Mouse (Mus musculus) hindbrain, postnatal 0 days (tissue): ENCODE data around the gene Rab1b. TPM values are rescaled to one million over a fixed set of nuclear protein-coding genes. Genes with fewer than 3 reads are reported as not detected.
A peak's percentile ranks its signal among the peaks of the same experiment; 100 is the strongest.

Source experiments
- ATAC-seq: fragments of 200-750 bp; cut with Nextera tagmentation; 2 replicates; pipeline ENCODE4 v1.8.0; 2017; ENCODE audit warnings: mild to moderate bottlenecking, moderate TSS enrichment, moderate library complexity
- DNase-seq: peaks from one replicate; pipeline ENCODE4 v3.0.0-alpha.2; 2015; ENCODE audit warnings: low spot score
- H3K27ac ChIP-seq: fragments of 300-500 bp; sonication (generic); 2 replicates; pipeline ENCODE4 v1.5.1; 2014; ENCODE audit warnings: mild to moderate bottlenecking
- H3K27me3 ChIP-seq: fragments of 300-500 bp; sonication (generic); 2 replicates; pipeline ENCODE4 v1.6.1; 2014; ENCODE audit warnings: low read length, mixed read lengths; ENCODE audit not compliant: insufficient read depth
- H3K36me3 ChIP-seq: fragments of 300-500 bp; sonication (generic); 2 replicates; pipeline ENCODE4 v1.6.1; 2014; ENCODE audit warnings: low read length, mixed read lengths; ENCODE audit not compliant: insufficient read depth
- H3K4me1 ChIP-seq: fragments of 300-500 bp; sonication (generic); 2 replicates; pipeline ENCODE4 v1.6.1; 2014; ENCODE audit warnings: antibody characterized with exemption, low read length, mixed read lengths; ENCODE audit not compliant: insufficient read depth
- H3K4me2 ChIP-seq: fragments of 300-500 bp; sonication (generic); 2 replicates; pipeline ENCODE4 v1.6.1; 2014; ENCODE audit warnings: low read depth, mild to moderate bottlenecking, low read length, moderate library complexity, mixed read lengths
- H3K4me3 ChIP-seq: fragments of 300-500 bp; sonication (generic); 2 replicates; pipeline ENCODE4 v1.5.1; 2014; ENCODE audit warnings: low read length
- H3K9ac ChIP-seq: fragments of 300-500 bp; sonication (generic); replicated peaks from 2 replicates; pipeline ENCODE4 v1.6.1; 2014; ENCODE audit warnings: mild to moderate bottlenecking, low read length, moderate library complexity, mixed read lengths
- H3K9me3 ChIP-seq: fragments of 300-500 bp; sonication (generic); 2 replicates; pipeline ENCODE4 v1.6.1; 2016; ENCODE audit warnings: low read length, mixed read lengths
- CTCF ChIP-seq: IDR thresholded peaks from 2 replicates; pipeline ENCODE4 v1.5.1; 2016; ENCODE audit warnings: antibody characterized with exemption, control low read depth, low read depth
- WGBS: fragments of 180-500 bp; shearing (Covaris S2); extraction: QIAGEN DNeasy Blood & Tissue Kit; methylation state at CpG from one replicate; pipeline ENCODE4 v1.1.7; 2014; 5-methylcytosine and 5-hydroxymethylcytosine counted together
- polyA plus RNA-seq: library from polyadenylated mRNA; unstranded; fragments of >200 nt; fragmentation: Nextera tagmentation; extraction: Ambion mirVana; gene quantifications from 2 replicates; pipeline ENCODE4 v1.2.1, GENCODE M21; 2015
- total RNA-seq: library from RNA; depleted of rRNA; stranded (reverse); fragments of >200 nt; gene quantifications from 2 replicates; pipeline ENCODE4 v1.2.3, GENCODE M21; 2014

The Rab1b gene
- total and polyA plus RNA-seq, 2 experiments from 2014 or later = 229 to 272 TPM

- 72% methylated on average over 7 of the region's 7 CpGs for WGBS
- Histone ChIP-seq H3K27ac (no peak overlapping the region), H3K9me3 (no peaks in the 10 kb centered on the region), H3K27me3 (no peaks in the 10 kb centered on the region), H3K4me2 (no peak overlapping the region), H3K9ac (no peak overlapping the region), H3K36me3 (peaks cover 35% of the 10 kb centered on the region), H3K4me1 (peaks cover 4% of the 10 kb centered on the region; the same call in 1 of the 2 replicates), H3K4me3 (no peak overlapping the region)
- DNase-seq (peak; percentile 61), ATAC-seq (no peak)
- TF ChIP-seq CTCF = no peak
These were observed 6.9 kb upstream of the Rab1b start for GRCm38 (mm10) chr19:5113783-5114182.

DNA sequence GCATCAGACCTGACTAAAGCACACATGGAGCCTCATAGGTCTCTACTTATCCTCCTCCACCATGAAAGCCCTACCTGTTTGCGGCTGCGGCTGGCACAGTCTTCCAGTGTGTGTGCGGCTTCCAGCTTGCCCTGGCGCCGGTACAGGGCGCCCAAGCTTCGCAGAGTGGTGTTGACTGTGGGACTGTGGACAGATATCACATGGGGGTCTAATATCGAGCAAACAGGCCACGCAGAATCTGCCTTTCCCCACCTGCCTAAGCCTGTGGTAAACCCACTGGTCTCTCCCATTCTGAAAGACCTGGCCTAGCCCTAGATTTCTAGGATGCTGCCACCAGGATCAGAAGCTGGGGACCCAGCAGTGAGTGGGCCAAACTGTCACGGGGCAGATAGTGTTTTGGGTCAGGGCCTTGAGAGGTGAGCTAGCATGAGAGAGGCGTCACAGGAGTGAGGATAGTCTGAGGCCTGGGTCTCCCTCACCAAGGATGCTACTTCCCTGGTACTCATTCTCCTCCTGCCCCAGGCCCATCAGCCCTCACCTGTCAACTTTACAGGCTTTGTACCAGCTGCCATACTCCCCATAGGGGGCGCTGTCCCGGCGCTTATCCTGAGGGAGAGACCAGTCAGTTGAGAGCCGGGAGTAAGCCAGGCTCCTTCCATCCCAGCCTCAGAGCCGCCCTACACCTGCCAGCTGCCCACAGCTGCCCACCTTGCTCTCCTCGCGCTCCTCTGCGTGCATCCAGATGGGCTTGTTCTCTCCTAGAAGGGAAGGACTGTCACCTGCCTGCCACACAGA, 3.0 kb upstream of the Rab1b start:
- TF ChIP-seq CTCF = peak; percentile 63
- Histone ChIP-seq H3K4me3 (no peak overlapping the region), H3K27me3 (no peaks in the 10 kb centered on the region), H3K9ac (no peak overlapping the region), H3K4me1 (0 out of 2 replicates have a peak, but pooled peaks cover 5% of the 10 kb centered on the region), H3K9me3 (no peaks in the 10 kb centered on the region), H3K4me2 (no peak overlapping the region), H3K27ac (no peak overlapping the region), H3K36me3 (peaks cover 41% of the 10 kb centered on the region)
- WGBS = 73% methylated on average over 19 of the region's 19 CpGs
- no peak for ATAC-seq
- peak; percentile 45 for DNase-seq

DNA sequence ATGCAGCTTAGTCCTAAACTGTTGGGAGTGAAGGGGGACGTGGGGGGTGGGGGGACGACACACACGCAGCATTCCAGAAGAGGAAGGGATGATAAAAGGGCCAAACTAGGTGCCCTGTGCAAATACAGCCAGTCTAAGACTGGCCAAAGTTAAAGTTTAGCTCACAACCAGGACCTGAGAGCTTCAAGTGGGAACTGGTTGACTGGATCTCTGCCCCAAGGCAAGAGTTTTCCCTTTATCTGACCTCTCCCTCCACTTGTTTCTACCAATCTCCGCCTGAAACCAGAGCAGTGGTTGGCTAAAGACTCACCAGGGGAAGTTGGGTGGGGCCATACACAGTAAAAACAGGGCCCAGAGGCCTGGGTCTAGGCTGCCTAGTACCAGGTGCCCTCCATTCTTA, 1.8 kb upstream of the Rab1b start:
- H3K27me3 ChIP-seq = no peaks in the 10 kb centered on the region
- H3K36me3 ChIP-seq = peaks cover 51% of the 10 kb centered on the region
- 0 out of 2 replicates have a peak, but pooled peaks cover 5% of the 10 kb centered on the region for H3K4me1 ChIP-seq
- no peak overlapping the region for H3K4me3 ChIP-seq
- WGBS = 63% methylated on average over 4 of the region's 4 CpGs
- no peak overlapping the region for H3K27ac ChIP-seq
- no peaks in the 10 kb centered on the region for H3K9me3 ChIP-seq
- no peak overlapping the region for H3K9ac ChIP-seq
- no peak overlapping the region for H3K4me2 ChIP-seq
- ATAC-seq (no peak), DNase-seq (no peak)
- TF ChIP-seq CTCF = no peak

DNA sequence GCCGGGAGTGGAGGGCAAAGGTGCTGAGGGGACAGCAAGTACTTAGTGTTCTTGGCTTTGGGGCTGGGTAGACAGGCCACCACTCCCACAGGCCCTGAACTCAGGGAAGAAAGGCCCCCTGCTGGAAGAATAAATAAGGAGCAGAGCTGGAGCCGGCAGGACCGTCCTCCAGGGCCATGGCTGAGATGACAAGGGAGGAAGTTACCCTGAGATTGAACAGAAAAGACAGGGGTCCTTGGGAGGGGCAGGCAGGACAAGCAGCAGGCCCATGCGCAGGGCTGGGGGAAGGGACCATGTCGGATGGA, 1.4 kb upstream of the Rab1b start:
- 0 out of 2 replicates have a peak, but pooled peaks cover 5% of the 10 kb centered on the region for H3K4me1 ChIP-seq
- DNase-seq (peak; percentile 60), ATAC-seq (no peak)
- no peaks in the 10 kb centered on the region for H3K9me3 ChIP-seq
- H3K27ac ChIP-seq = no peak overlapping the region
- WGBS = 27% methylated on average over 5 of the region's 5 CpGs
- peak; percentile 54 for TF ChIP-seq CTCF
- H3K4me2 ChIP-seq = no peak overlapping the region
- H3K9ac ChIP-seq = no peak overlapping the region
- H3K36me3 ChIP-seq = peaks cover 56% of the 10 kb centered on the region
- no peaks in the 10 kb centered on the region for H3K27me3 ChIP-seq
- no peak overlapping the region for H3K4me3 ChIP-seq

DNA sequence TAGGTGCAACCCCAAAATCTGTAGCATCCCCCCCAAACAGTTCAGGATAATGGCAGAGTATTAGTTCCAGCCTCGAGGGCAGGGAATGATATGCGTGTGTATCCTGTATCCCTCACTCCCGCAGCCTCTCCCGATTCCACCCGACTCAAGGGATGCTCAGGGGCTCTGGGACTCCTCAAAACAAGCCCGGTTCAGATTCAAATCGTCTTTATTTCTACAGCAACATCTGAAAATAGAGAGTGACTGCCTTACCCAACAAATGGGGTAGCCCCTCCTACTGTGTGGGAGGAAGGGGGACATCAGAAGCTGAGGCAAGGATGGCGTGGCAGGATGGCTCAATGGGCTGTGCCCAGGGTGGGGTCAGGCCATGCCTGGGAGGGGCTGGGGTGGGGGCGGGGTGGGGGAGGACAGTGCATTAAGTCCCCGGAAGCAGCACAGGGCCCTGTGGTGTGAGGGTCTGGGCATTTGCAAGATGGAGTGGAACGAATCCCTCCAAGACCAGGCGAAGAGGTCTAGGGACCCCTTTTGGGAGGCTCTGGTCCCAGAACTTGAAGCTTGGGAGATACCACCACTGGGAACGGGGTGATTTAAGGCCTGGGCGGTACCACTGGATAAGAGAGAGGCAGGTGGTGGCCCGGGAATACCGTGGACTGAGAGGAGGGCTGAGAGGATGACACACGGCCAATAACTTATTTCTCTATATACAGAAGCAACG, 841 bp upstream of the Rab1b start:
- H3K27ac ChIP-seq = peak overlapping the region; percentile 97; the same call in 1 of the 2 replicates
- 75% methylated on average over 18 of the region's 18 CpGs for whole genome bisulfite sequencing
- DNase-seq = no peak
- H3K9ac ChIP-seq = no peak overlapping the region
- peaks cover 60% of the 10 kb centered on the region for H3K36me3 ChIP-seq
- no peak for TF ChIP-seq CTCF
- no peaks in the 10 kb centered on the region for H3K9me3 ChIP-seq
- H3K4me3 ChIP-seq = no peak overlapping the region
- ATAC-seq = no peak
- no peaks in the 10 kb centered on the region for H3K27me3 ChIP-seq
- no peak overlapping the region for H3K4me2 ChIP-seq
- 0 out of 2 replicates have a peak, but pooled peaks cover 5% of the 10 kb centered on the region for H3K4me1 ChIP-seq

- H3K4me2 ChIP-seq = peak overlapping the region; percentile 94
- peak overlapping the region; percentile 69 for H3K4me3 ChIP-seq
- no peaks in the 10 kb centered on the region for H3K9me3 ChIP-seq
- DNase-seq (no peak), ATAC-seq (no peak)
- peaks cover 65% of the 10 kb centered on the region for H3K36me3 ChIP-seq
- H3K27me3 ChIP-seq = no peaks in the 10 kb centered on the region
- H3K27ac ChIP-seq = peak overlapping the region; percentile 97
- no peak for TF ChIP-seq CTCF
- 0 out of 2 replicates have a peak, but pooled peaks cover 5% of the 10 kb centered on the region for H3K4me1 ChIP-seq
- 18% methylated on average over 9 of the region's 9 CpGs for WGBS
- H3K9ac ChIP-seq = peak overlapping the region; percentile 86
These were observed 798 bp downstream of the Rab1b start for GRCm38 (mm10) chr19:5106074-5106473.
